Mouse (Mus musculus): ENCODE results near the gene Was.
A peak's percentile ranks its signal among the peaks of the same experiment; 100 is the strongest.
"Not testable (repeated sequence)": the region's sequence is repeated elsewhere in the genome, so short reads cannot be mapped to it uniquely, and the experiment has no call there.

The Was gene

GRCm38 (mm10) chrX:8074430-8075014 is 15.8 kb downstream of the Was start, which contains the start of gene Suv39h1:
TSS of gene Suv39h1 (minus strand) at chrX:8074760.
- DNase-seq (ENCODE audit: low read depth) = peak; percentile 87

- no peak for DNase-seq (ENCODE audit: low read depth)
These were observed 16.3 kb downstream of the Was start for GRCm38 (mm10) chrX:8073881-8074429.

- DNase-seq (ENCODE audit: low read depth) = no peak
These were observed 21.1 kb downstream of the Was start for GRCm38 (mm10) chrX:8069166-8069565.

GRCm38 (mm10) chrX:8051044-8051781 is 39.1 kb downstream of the Was start:
- DNase-seq (ENCODE audit: low read depth) = not testable (repeated sequence)

- no peak for DNase-seq (ENCODE audit: low read depth)
These were observed 57.3 kb downstream of the Was start for GRCm38 (mm10) chrX:8033009-8033408.
